Mouse (Mus musculus) liver, adult 2 months (tissue): ENCODE measurements around the gene Plxna4. TPM values are rescaled to one million over a fixed set of nuclear protein-coding genes. Genes with fewer than 3 reads are reported as not detected.

Experiments used
- DNase-seq: peaks from one replicate; pipeline ENCODE4 v3.0.0-alpha.2; 2011; ENCODE audit warnings: low read depth, low spot score; ENCODE audit errors: extremely low read depth
- H3K27ac ChIP-seq: fragments of 200-500 bp; replicated peaks from 2 replicates; pipeline ENCODE4 v1.5.1; 2012; ENCODE audit warnings: low read depth, mild to moderate bottlenecking, control low read depth, inconsistent platforms, low read length; ENCODE audit not compliant: insufficient read depth
- H3K27me3 ChIP-seq: fragments of 200-500 bp; 2 replicates; pipeline ENCODE4 v1.6.1; 2012; ENCODE audit warnings: mild to moderate bottlenecking, moderate library complexity, low read length, inconsistent platforms; ENCODE audit not compliant: control insufficient read depth, insufficient read depth
- H3K36me3 ChIP-seq: fragments of 200-500 bp; 2 replicates; pipeline ENCODE4 v1.6.1; 2012; ENCODE audit warnings: low read length, inconsistent platforms; ENCODE audit not compliant: control insufficient read depth, insufficient read depth
- H3K4me1 ChIP-seq: fragments of 200-500 bp; 2 replicates; pipeline ENCODE4 v1.6.1; 2011; ENCODE audit warnings: low read length; ENCODE audit not compliant: control insufficient read depth, insufficient read depth
- H3K4me3 ChIP-seq: fragments of 200-500 bp; 2 replicates; pipeline ENCODE4 v1.5.1; 2011; ENCODE audit warnings: low read depth, mild to moderate bottlenecking, control low read depth, low read length, moderate library complexity; ENCODE audit not compliant: insufficient read depth
- H3K79me2 ChIP-seq: fragments of 200-500 bp; 2 replicates; pipeline ENCODE4 v1.6.1; 2012; ENCODE audit warnings: inconsistent platforms, mild to moderate bottlenecking, low read length, moderate library complexity; ENCODE audit not compliant: control insufficient read depth, insufficient read depth
- H3K9ac ChIP-seq: fragments of 200-500 bp; 2 replicates; pipeline ENCODE4 v1.6.1; 2012; ENCODE audit warnings: low read depth, mild to moderate bottlenecking, control low read depth, inconsistent platforms, low read length
- CTCF ChIP-seq: fragments of 200-500 bp; IDR thresholded peaks from 2 replicates; pipeline ENCODE4 v1.5.1; 2011; ENCODE audit warnings: low read depth, low read length, control low read depth
- POLR2A ChIP-seq: fragments of 200-500 bp; IDR thresholded peaks from 2 replicates; pipeline ENCODE4 v1.6.1; 2011; ENCODE audit warnings: low read length, control low read depth; ENCODE audit not compliant: insufficient read depth; ENCODE audit errors: extremely low read depth
- WGBS: fragments of 180-500 bp; shearing (Covaris S2); methylation state at CpG from one replicate; pipeline ENCODE4 v1.1.7; 2018; 5-methylcytosine and 5-hydroxymethylcytosine counted together
- polyA plus RNA-seq: library from polyadenylated mRNA; depleted of rRNA; stranded (reverse); fragments of >200 nt; gene quantifications from 2 replicates; pipeline ENCODE4 v1.2.3, GENCODE M21; 2012
- total RNA-seq: library from RNA; depleted of rRNA; stranded (reverse); fragments of >200 nt; gene quantifications from 2 replicates; pipeline ENCODE4 v1.2.3, GENCODE M21; 2014

Gene Plxna4
- total and polyA plus RNA-seq, 2 experiments = 0.32 to 1.0 TPM

GRCm38 (mm10) chr6:32281457-32281856 is 306.5 kb downstream of the Plxna4 start:
- no peaks in the 10 kb centered on the region for H3K36me3 ChIP-seq
- TF ChIP-seq POLR2A (no peak), CTCF (no peak)
- H3K9ac ChIP-seq = no peak overlapping the region
- H3K4me1 ChIP-seq = no peaks in the 10 kb centered on the region
- DNase-seq = no peak
- no peaks in the 10 kb centered on the region for H3K79me2 ChIP-seq
- no peaks in the 10 kb centered on the region for H3K27me3 ChIP-seq
- no peak overlapping the region for H3K4me3 ChIP-seq
- H3K27ac ChIP-seq = no peak overlapping the region

DNA sequence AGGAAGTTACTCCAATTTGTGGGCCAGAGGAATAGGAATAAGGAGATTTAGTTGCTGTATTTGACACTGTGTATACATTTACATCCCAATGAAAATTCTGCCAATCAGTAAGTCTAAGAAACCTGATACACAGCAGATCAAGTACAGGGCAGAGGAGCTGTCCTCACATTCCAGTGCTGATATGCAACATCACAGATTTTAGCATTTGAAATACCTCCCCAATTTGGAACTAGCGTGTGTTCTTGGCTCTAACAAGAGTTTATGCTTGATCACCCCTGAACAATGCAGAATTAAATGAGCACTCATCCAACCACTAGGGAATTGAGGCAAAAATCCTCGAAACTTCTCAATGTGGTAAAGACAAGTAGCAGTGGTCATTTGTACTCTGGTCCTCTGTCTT is 307.3 kb downstream of the Plxna4 start:
- TF ChIP-seq POLR2A (no peak), CTCF (no peak)
- Histone ChIP-seq H3K9ac (no peak overlapping the region), H3K27me3 (no peaks in the 10 kb centered on the region), H3K27ac (no peak overlapping the region), H3K79me2 (no peaks in the 10 kb centered on the region), H3K4me1 (no peaks in the 10 kb centered on the region), H3K4me3 (no peak overlapping the region), H3K36me3 (no peaks in the 10 kb centered on the region)
- WGBS = 64% methylated on average over 2 of the region's 2 CpGs
- no peak for DNase-seq

- no peaks in the 10 kb centered on the region for H3K27me3 ChIP-seq
- H3K79me2 ChIP-seq = no peaks in the 10 kb centered on the region
- 81% methylated on average over 4 of the region's 4 CpGs for WGBS
- no peak overlapping the region for H3K9ac ChIP-seq
- H3K27ac ChIP-seq = no peak overlapping the region
- no peak overlapping the region for H3K4me3 ChIP-seq
- no peak for TF ChIP-seq CTCF
- TF ChIP-seq POLR2A = no peak
- H3K4me1 ChIP-seq = no peaks in the 10 kb centered on the region
- DNase-seq = no peak
- H3K36me3 ChIP-seq = no peaks in the 10 kb centered on the region
Observed at GRCm38 (mm10) chr6:32271463-32271862, 316.5 kb downstream of the Plxna4 start.

DNA sequence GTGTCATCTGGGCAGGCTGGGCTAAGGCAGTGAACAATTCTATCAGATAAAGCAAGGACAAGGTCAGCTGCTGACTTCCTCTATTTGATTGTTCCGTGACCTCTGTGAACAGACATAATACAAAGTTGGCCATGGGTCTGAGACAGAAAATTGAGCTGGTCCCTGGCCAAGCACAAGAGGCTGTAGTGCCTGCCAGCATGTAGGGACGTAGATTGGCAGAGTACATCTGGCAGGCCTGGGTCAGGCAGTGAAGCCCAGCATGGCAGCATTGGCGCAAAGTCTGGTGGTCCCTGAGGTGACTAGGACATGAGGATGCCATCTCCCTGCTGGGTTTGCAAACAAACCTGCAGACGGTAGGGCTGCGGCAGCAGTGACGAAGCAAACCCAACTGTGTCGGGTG is 321.9 kb downstream of the Plxna4 start:
- H3K4me1 ChIP-seq = no peaks in the 10 kb centered on the region
- H3K4me3 ChIP-seq = no peak overlapping the region
- no peaks in the 10 kb centered on the region for H3K79me2 ChIP-seq
- no peaks in the 10 kb centered on the region for H3K36me3 ChIP-seq
- no peak overlapping the region for H3K27ac ChIP-seq
- WGBS = 71% methylated on average over 7 of the region's 7 CpGs
- H3K27me3 ChIP-seq = peaks cover 2% of the 10 kb centered on the region; the same call in 1 of the 2 replicates
- no peak for TF ChIP-seq POLR2A
- TF ChIP-seq CTCF = no peak
- no peak overlapping the region for H3K9ac ChIP-seq
- DNase-seq = no peak

DNA sequence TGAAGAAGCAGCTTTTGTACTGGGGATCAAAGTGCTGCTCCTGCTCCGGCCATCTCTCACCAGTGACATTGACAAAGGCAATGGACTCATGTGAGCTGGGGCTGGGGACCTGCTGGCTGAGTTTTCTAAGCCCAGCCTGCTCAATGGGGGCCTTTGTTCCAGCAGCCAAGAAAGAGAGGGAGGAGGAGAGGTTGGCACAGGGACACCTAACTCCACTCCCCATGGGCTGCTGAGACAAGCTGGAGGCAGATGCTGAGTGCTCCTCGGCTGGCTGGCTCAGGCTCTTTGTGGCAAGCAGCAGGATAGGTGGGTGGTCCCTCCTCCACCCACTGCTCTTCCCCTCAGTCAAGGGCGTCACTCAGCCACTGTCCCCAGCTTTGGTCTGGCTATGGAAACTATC is 326.7 kb downstream of the Plxna4 start:
- Histone ChIP-seq H3K36me3 (no peaks in the 10 kb centered on the region), H3K9ac (no peak overlapping the region), H3K4me3 (no peak overlapping the region), H3K4me1 (no peaks in the 10 kb centered on the region), H3K79me2 (no peaks in the 10 kb centered on the region), H3K27ac (no peak overlapping the region), H3K27me3 (peaks cover 2% of the 10 kb centered on the region; the same call in 1 of the 2 replicates)
- TF ChIP-seq CTCF (no peak), POLR2A (no peak)
- DNase-seq = no peak
- 60% methylated on average over 3 of the region's 3 CpGs for WGBS

GRCm38 (mm10) chr6:32260341-32260740 is 327.7 kb downstream of the Plxna4 start:
- Histone ChIP-seq H3K36me3 (no peaks in the 10 kb centered on the region), H3K27me3 (peaks cover 2% of the 10 kb centered on the region; the same call in 1 of the 2 replicates), H3K27ac (no peak overlapping the region), H3K4me3 (no peak overlapping the region), H3K79me2 (no peaks in the 10 kb centered on the region), H3K9ac (no peak overlapping the region), H3K4me1 (no peaks in the 10 kb centered on the region)
- no peak for DNase-seq
- TF ChIP-seq CTCF = no peak
- no peak for TF ChIP-seq POLR2A
- WGBS = 93% methylated on average over 5 of the region's 5 CpGs
